Mouse (Mus musculus) lung, postnatal 0 days (tissue): Measurements from ENCODE around the gene Esyt1.

Experiments used
- CTCF ChIP-seq: IDR thresholded peaks from 2 replicates; pipeline ENCODE4 v1.5.1; 2016; ENCODE audit warnings: antibody characterized with exemption, mild to moderate bottlenecking
- EP300 ChIP-seq: IDR thresholded peaks from 2 replicates; pipeline ENCODE4 v1.6.1; 2016; ENCODE audit warnings: antibody characterized with exemption, mild to moderate bottlenecking, control low read depth

DNA sequence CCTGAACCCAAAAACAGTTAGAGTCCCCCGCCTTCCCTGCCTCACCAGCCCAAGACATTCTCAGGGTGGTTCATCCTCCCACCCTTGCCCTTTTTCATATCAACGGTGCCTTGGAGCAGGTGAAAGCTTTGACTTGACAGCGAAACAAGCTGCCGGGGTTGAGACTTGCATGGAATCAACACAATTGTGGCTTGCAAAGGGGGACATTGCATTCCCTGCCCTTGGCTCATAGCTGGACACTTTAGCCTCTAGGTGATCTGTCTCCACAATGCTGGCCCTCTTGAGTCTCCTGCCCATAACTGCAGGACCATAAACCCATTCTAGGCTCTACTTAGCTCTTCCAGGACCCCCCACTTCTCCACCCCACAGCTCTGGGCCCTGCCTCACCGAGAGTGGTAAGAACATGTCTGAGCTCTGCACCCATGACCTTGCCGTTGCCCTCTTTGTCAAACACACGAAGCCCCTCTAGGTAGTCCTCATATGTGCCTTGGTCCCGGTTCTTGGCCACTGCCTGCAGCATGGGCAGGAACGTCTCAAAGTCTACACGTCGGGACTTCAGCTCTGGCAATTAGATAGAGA lies 30.9 kb downstream of the Esyt1 start:
- no peak for TF ChIP-seq EP300
- no peak; the same call in 1 of the 2 replicates for TF ChIP-seq CTCF
